Mouse (Mus musculus): ENCODE results near the gene Hoxb8. TPM values are rescaled to one million over a fixed set of nuclear protein-coding genes. Genes with fewer than 3 reads are reported as not detected.

The Hoxb8 gene
- polyA plus RNA-seq, 1 experiment from 2014 or later: not detected

- H3K9me3 ChIP-seq: no peaks in the 10 kb centered on the region
- 1% methylated on average over 23 of the region's 23 CpGs for WGBS
- peaks cover 96% of the 10 kb centered on the region for H3K27me3 ChIP-seq (replicated peaks)
- no peak overlapping the region for H3K4me3 ChIP-seq
- no peaks in the 10 kb centered on the region for H3K4me1 ChIP-seq
- H3K4me2 ChIP-seq: no peak overlapping the region
- ATAC-seq (replicated peaks): no peak
- no peak overlapping the region for H3K27ac ChIP-seq
- no peaks in the 10 kb centered on the region for H3K36me3 ChIP-seq (replicated peaks)
- no peak overlapping the region for H3K9ac ChIP-seq
These were observed 21.3 kb upstream of the Hoxb8 start for GRCm38 (mm10) chr11:96260310-96260970.

- Histone ChIP-seq H3K4me1 (no peaks in the 10 kb centered on the region), H3K9me3 (no peaks in the 10 kb centered on the region), H3K4me2 (no peak overlapping the region), H3K36me3 (replicated peaks) (no peaks in the 10 kb centered on the region), H3K9ac (no peak overlapping the region), H3K27ac (no peak overlapping the region), H3K27me3 (replicated peaks) (peaks cover 96% of the 10 kb centered on the region), H3K4me3 (no peak overlapping the region)
- ATAC-seq (replicated peaks): no peak
- WGBS: 2% methylated on average over 24 of the region's 24 CpGs
These were observed 20.3 kb upstream of the Hoxb8 start for GRCm38 (mm10) chr11:96261323-96261890.

GRCm38 (mm10) chr11:96262262-96262830 is 19.4 kb upstream of the Hoxb8 start:
- H3K4me2 ChIP-seq: no peak overlapping the region
- H3K27me3 ChIP-seq (replicated peaks): peaks cover 97% of the 10 kb centered on the region
- no peaks in the 10 kb centered on the region for H3K36me3 ChIP-seq (replicated peaks)
- no peak for ATAC-seq (replicated peaks)
- no peak overlapping the region for H3K4me3 ChIP-seq
- H3K9ac ChIP-seq: no peak overlapping the region
- no peaks in the 10 kb centered on the region for H3K4me1 ChIP-seq
- H3K9me3 ChIP-seq: no peaks in the 10 kb centered on the region
- 11% methylated on average over 6 of the region's 6 CpGs for WGBS
- no peak overlapping the region for H3K27ac ChIP-seq

- H3K36me3 ChIP-seq (replicated peaks): no peaks in the 10 kb centered on the region
- WGBS: 1% methylated on average over 33 of the region's 33 CpGs
- H3K4me2 ChIP-seq: no peak overlapping the region
- no peak overlapping the region for H3K4me3 ChIP-seq
- peaks cover 95% of the 10 kb centered on the region for H3K27me3 ChIP-seq (replicated peaks)
- no peak overlapping the region for H3K27ac ChIP-seq
- H3K4me1 ChIP-seq: no peaks in the 10 kb centered on the region
- no peak overlapping the region for H3K9ac ChIP-seq
- no peak for ATAC-seq (replicated peaks)
- no peaks in the 10 kb centered on the region for H3K9me3 ChIP-seq
These were observed 17.9 kb upstream of the Hoxb8 start for GRCm38 (mm10) chr11:96263636-96264389.

- Histone ChIP-seq H3K4me2 (no peak overlapping the region), H3K27ac (no peak overlapping the region), H3K27me3 (replicated peaks) (peaks cover 95% of the 10 kb centered on the region), H3K36me3 (replicated peaks) (no peaks in the 10 kb centered on the region), H3K4me1 (no peaks in the 10 kb centered on the region), H3K9me3 (no peaks in the 10 kb centered on the region), H3K9ac (no peak overlapping the region), H3K4me3 (no peak overlapping the region)
- no peak for ATAC-seq (replicated peaks)
- WGBS: under 1% methylated on average over 8 of the region's 8 CpGs
These were observed 17.2 kb upstream of the Hoxb8 start for GRCm38 (mm10) chr11:96264390-96265020.

GRCm38 (mm10) chr11:96265954-96266353 is 15.8 kb upstream of the Hoxb8 start:
- no peak for ATAC-seq (replicated peaks)
- Histone ChIP-seq H3K4me1 (no peaks in the 10 kb centered on the region; the same call in 1 of the 2 replicates), H3K9me3 (no peaks in the 10 kb centered on the region), H3K27me3 (replicated peaks) (peaks cover 97% of the 10 kb centered on the region), H3K9ac (no peak overlapping the region), H3K27ac (no peak overlapping the region), H3K36me3 (replicated peaks) (no peaks in the 10 kb centered on the region), H3K4me3 (no peak overlapping the region), H3K4me2 (no peak overlapping the region)
- WGBS: under 1% methylated on average over 7 of the region's 7 CpGs

GRCm38 (mm10) chr11:96267021-96267920 is 14.4 kb upstream of the Hoxb8 start:
- H3K4me2 ChIP-seq: no peak overlapping the region
- H3K4me1 ChIP-seq: peaks cover under 1% of the 10 kb centered on the region; the same call in 1 of the 2 replicates
- H3K27me3 ChIP-seq (replicated peaks): peaks cover 97% of the 10 kb centered on the region
- 7% methylated on average over 7 of the region's 7 CpGs for WGBS
- H3K9ac ChIP-seq: no peak overlapping the region
- H3K4me3 ChIP-seq: no peak overlapping the region
- H3K9me3 ChIP-seq: no peaks in the 10 kb centered on the region
- no peak overlapping the region for H3K27ac ChIP-seq
- no peaks in the 10 kb centered on the region for H3K36me3 ChIP-seq (replicated peaks)
- no peak for ATAC-seq (replicated peaks)

- H3K27me3 ChIP-seq (replicated peaks): peaks cover 97% of the 10 kb centered on the region
- H3K9me3 ChIP-seq: no peaks in the 10 kb centered on the region
- no peak for ATAC-seq (replicated peaks)
- H3K4me2 ChIP-seq: no peak overlapping the region
- no peaks in the 10 kb centered on the region for H3K36me3 ChIP-seq (replicated peaks)
- no peak overlapping the region for H3K4me3 ChIP-seq
- H3K9ac ChIP-seq: no peak overlapping the region
- WGBS: 7% methylated on average over 1 of the region's 1 CpGs
- peaks cover 4% of the 10 kb centered on the region; the same call in 1 of the 2 replicates for H3K4me1 ChIP-seq
- H3K27ac ChIP-seq: no peak overlapping the region
These were observed 13.5 kb upstream of the Hoxb8 start for GRCm38 (mm10) chr11:96268031-96268745.

GRCm38 (mm10) chr11:96269869-96270268 is 11.8 kb upstream of the Hoxb8 start:
- H3K4me2 ChIP-seq: no peak overlapping the region
- H3K27me3 ChIP-seq (replicated peaks): peaks cover 97% of the 10 kb centered on the region
- H3K9me3 ChIP-seq: no peaks in the 10 kb centered on the region
- no peak overlapping the region for H3K4me3 ChIP-seq
- H3K36me3 ChIP-seq (replicated peaks): no peaks in the 10 kb centered on the region
- no peak overlapping the region for H3K27ac ChIP-seq
- H3K9ac ChIP-seq: no peak overlapping the region
- WGBS: under 1% methylated on average over 19 of the region's 19 CpGs
- peaks cover 4% of the 10 kb centered on the region; the same call in 1 of the 2 replicates for H3K4me1 ChIP-seq
- ATAC-seq (replicated peaks): no peak

GRCm38 (mm10) chr11:96270996-96271540 is 10.6 kb upstream of the Hoxb8 start, which contains the start of gene Hoxb9:
Gene Hoxb9 (plus strand): TSS chr11:96271457.
- no peak within 1 kb of the TSS for H3K27ac ChIP-seq
- no peak within 1 kb of the TSS for H3K4me3 ChIP-seq
- no peak for ATAC-seq (replicated peaks)
- H3K27me3 ChIP-seq (replicated peaks): peaks cover 98% of the 10 kb centered on the region
- no peak within 1 kb of the TSS for H3K9ac ChIP-seq
- WGBS: under 1% methylated on average over 38 of the region's 40 CpGs
- peak within 1 kb of the TSS; percentile 24 for H3K4me2 ChIP-seq
- H3K4me1 ChIP-seq: peaks cover 4% of the 10 kb centered on the region; the same call in 1 of the 2 replicates
- H3K9me3 ChIP-seq: no peaks in the 10 kb centered on the region
- no peaks in the 10 kb centered on the region for H3K36me3 ChIP-seq (replicated peaks)

All from midbrain, embryonic 15.5 days (tissue).